Mouse (Mus musculus): Measurements from ENCODE around the gene Mob1a.

DNA sequence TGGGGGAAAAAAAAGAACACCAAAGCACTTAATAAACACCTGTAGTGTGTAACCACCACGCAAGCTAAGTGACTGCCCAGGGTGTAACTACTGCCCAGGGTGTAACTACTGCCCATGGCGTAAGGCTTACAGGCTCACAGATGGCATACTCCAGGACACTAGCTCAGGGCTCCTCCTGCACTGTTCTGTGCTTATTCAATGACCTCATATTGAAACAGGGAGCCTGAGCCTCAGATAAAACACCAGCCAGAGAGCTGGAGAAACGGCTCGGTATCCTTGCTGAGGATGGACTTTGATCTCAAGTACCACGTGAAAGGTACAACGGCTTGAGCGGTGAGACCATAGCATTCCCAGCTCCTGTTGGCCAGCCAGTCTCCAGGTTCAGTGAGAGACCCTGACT, 13.8 kb upstream of the Mob1a start:
- TF ChIP-seq CTCF (IDR thresholded peaks at IDR 0.05; ENCODE audit: control insufficient read depth, insufficient read depth, insufficient read length), result no peak
- no peak for TF ChIP-seq MYOD1 (IDR thresholded peaks at IDR 0.05; ENCODE audit: control insufficient read depth, insufficient read length, low read depth)
- no peak for TF ChIP-seq USF1 (IDR thresholded peaks at IDR 0.05; ENCODE audit: low read depth)
- no peak for TF ChIP-seq MAX (IDR thresholded peaks at IDR 0.05)
- TF ChIP-seq CEBPB (IDR thresholded peaks at IDR 0.05; ENCODE audit: low read depth), result no peak
- TF ChIP-seq MYOG (IDR thresholded peaks at IDR 0.05; ENCODE audit: control insufficient read depth, extremely low read depth, insufficient read length), result no peak

Measured in C2C12 (cell line).